ENCODE assay signal across 8 mouse cellular contexts in genomic region chr1:36683810-36684467, GRCm38 (mm10). TPM values are rescaled to one million over a fixed set of nuclear protein-coding genes. Genes with fewer than 3 reads are reported as not detected.
A peak's percentile ranks its signal among the peaks of the same experiment; 100 is the strongest.
DNase-seq lines count a peak whose midpoint lies in the region; ATAC-seq and TF ChIP-seq lines count a peak whose summit lies in the region.

No protein-coding gene starts in this region.

- ATAC-seq in forebrain, embryonic 11.5 days (replicated peaks; ENCODE audit: low FRiP score): 0 out of 2 replicates have a peak, but pooled peaks have one; percentile 30

- H3K27ac ChIP-seq in forebrain, embryonic 11.5 days (ENCODE audit: low read depth, low read length): no peak overlapping the region
- H3K27ac ChIP-seq in olfactory bulb, adult 2 months (ENCODE audit: insufficient read depth, low read depth, low read length): no peak overlapping the region

- TF ChIP-seq POLR2A in lung, adult 2 months (IDR thresholded peaks at IDR 0.05; ENCODE audit: borderline replicate concordance, extremely low read depth, low read depth, low read length): no peak
- TF ChIP-seq POLR2A in olfactory bulb, adult 2 months (IDR thresholded peaks at IDR 0.05; ENCODE audit: insufficient read depth, low read depth, low read length): no peak

- TF ChIP-seq CTCF in E14TG2a.4 (conservative IDR thresholded peaks at IDR 0.05; ENCODE audit: low read length): peak; percentile 56
- TF ChIP-seq CTCF in lung, adult 2 months (IDR thresholded peaks at IDR 0.05; ENCODE audit: insufficient read depth, low read length): peak; percentile 88
- peak; percentile 63 for TF ChIP-seq CTCF in olfactory bulb, adult 2 months (IDR thresholded peaks at IDR 0.05; ENCODE audit: insufficient read depth, low read depth, low read length)

- H3K27me3 ChIP-seq in E14TG2a.4 (ENCODE audit: insufficient read depth, low read length): peaks cover 6% of the 10 kb centered on the region
- no peaks in the 10 kb centered on the region for H3K27me3 ChIP-seq in forebrain, embryonic 11.5 days (ENCODE audit: control insufficient read depth, insufficient read depth, low read length)

- WGBS in forebrain, embryonic 11.5 days: 13% methylated on average over 13 of the region's 13 CpGs
- 7% methylated on average over 13 of the region's 13 CpGs for WGBS in lung, adult 2 months
- WGBS in olfactory bulb, adult 2 months: 6% methylated on average over 13 of the region's 13 CpGs

- no peak overlapping the region for H3K9ac ChIP-seq in forebrain, embryonic 11.5 days (ENCODE audit: low read length)

- H3K36me3 ChIP-seq in E14TG2a.4 (ENCODE audit: insufficient read depth, low read length): peaks cover 11% of the 10 kb centered on the region
- H3K36me3 ChIP-seq in forebrain, embryonic 11.5 days (ENCODE audit: control insufficient read depth, insufficient read depth, low read length): no peaks in the 10 kb centered on the region

- peak overlapping the region; percentile 26; the same call in 1 of the 2 replicates for H3K4me3 ChIP-seq in E14TG2a.4 (replicated peaks; ENCODE audit: low read length)
- H3K4me3 ChIP-seq in forebrain, embryonic 11.5 days (ENCODE audit: low read depth, low read length): no peak overlapping the region
- no peak overlapping the region for H3K4me3 ChIP-seq in lung, adult 2 months (replicated peaks; ENCODE audit: extremely low read depth, low read depth, low read length)
- no peak overlapping the region for H3K4me3 ChIP-seq in olfactory bulb, adult 2 months (ENCODE audit: insufficient read depth, low read depth, low read length)

- no peak overlapping the region for H3K4me2 ChIP-seq in forebrain, embryonic 11.5 days (ENCODE audit: low read depth, low read length, severe bottlenecking)

- DNase-seq in c-Kit-positive CD71-negative TER-119-negative erythroid progenitor cells, embryonic 14.5 days (ENCODE audit: low read depth): peak; percentile 63
- DNase-seq in forebrain, embryonic 11.5 days (ENCODE audit: low spot score): peak; percentile 79
- peak; percentile 56 for DNase-seq in heart, postnatal 25 days (ENCODE audit: low spot score)
- DNase-seq in layer of hippocampus, adult 18-20 months (ENCODE audit: low spot score in 2 of 2): peak; percentile 56 to 90
- DNase-seq in lung, adult 2 months: peak; percentile 64
- DNase-seq in testis, postnatal 14 days (ENCODE audit: low spot score): peak; percentile 73

- H3K9me3 ChIP-seq in E14TG2a.4 (ENCODE audit: low read length): no peaks in the 10 kb centered on the region
- no peaks in the 10 kb centered on the region for H3K9me3 ChIP-seq in forebrain, embryonic 11.5 days (ENCODE audit: control insufficient read depth, low read length)

- peaks cover 53% of the 10 kb centered on the region for H3K4me1 ChIP-seq in E14TG2a.4 (replicated peaks; ENCODE audit: low read depth, low read length)
- no peaks in the 10 kb centered on the region for H3K4me1 ChIP-seq in forebrain, embryonic 11.5 days (replicated peaks; ENCODE audit: control insufficient read depth, insufficient read depth, low read length)
- no peaks in the 10 kb centered on the region for H3K4me1 ChIP-seq in lung, adult 2 months (ENCODE audit: control insufficient read depth, insufficient read depth, low read length)
- H3K4me1 ChIP-seq in olfactory bulb, adult 2 months (ENCODE audit: control insufficient read depth, insufficient read depth, low read length): no peaks in the 10 kb centered on the region

- intact Hi-C loops in heart, postnatal 25 days (cut with DNase I): loop anchor here (2.0 to 5.0 kb wide), 2 partner anchors 47 to 135 kb away; no protein-coding TSS in a partner anchor

RNA-seq across cellular contexts. Expression of gene Fam178b, which starts 1.0 kb away (rescaled TPM):
- 0.43 TPM in 1 of 2 replicates, not detected in the other for polyA plus RNA-seq in forebrain, embryonic 11.5 days (2014; fragmentation: Nextera tagmentation; extraction: Ambion mirVana)
- total RNA-seq in heart, postnatal 25 days (2021): under 1 TPM in 1 of 2 experiments, not detected in 1; 0.83 TPM
- total RNA-seq in layer of hippocampus, adult 18-20 months (2021): not detected
- 11.2 and 13.9 TPM in 2 replicates for polyA plus RNA-seq in lung, adult 2 months (2012; rRNA removed)
- not detected in 2 replicates for polyA plus RNA-seq in olfactory bulb, adult 2 months (2012; ENCODE audit: insufficient read depth, insufficient read length, low replicate concordance, missing spikeins)

RNA-seq across cellular contexts. Expression of gene Cox5b, which starts 7.3 kb away (rescaled TPM):
- polyA plus RNA-seq in forebrain, embryonic 11.5 days (2014; fragmentation: Nextera tagmentation; extraction: Ambion mirVana): 437 and 453 TPM in 2 replicates
- 1,000 to 10,000 TPM; 2,198 to 2,230 TPM for total RNA-seq in heart, postnatal 25 days (2021)
- 100 to 1,000 TPM; 678 to 718 TPM for total RNA-seq in layer of hippocampus, adult 18-20 months (2021)
- polyA plus RNA-seq in lung, adult 2 months (2012; rRNA removed): 249 and 279 TPM in 2 replicates
- not detected in 2 replicates for polyA plus RNA-seq in olfactory bulb, adult 2 months (2012; ENCODE audit: insufficient read depth, insufficient read length, low replicate concordance, missing spikeins)

RNA-seq across cellular contexts. Expression of gene 4933424G06Rik, which starts 26.0 kb away (rescaled TPM):
- 0.17 TPM in 1 of 2 replicates, not detected in the other for polyA plus RNA-seq in forebrain, embryonic 11.5 days (2014; fragmentation: Nextera tagmentation; extraction: Ambion mirVana)
- not detected for total RNA-seq in heart, postnatal 25 days (2021)
- not detected for total RNA-seq in layer of hippocampus, adult 18-20 months (2021)
- not detected in 2 replicates for polyA plus RNA-seq in lung, adult 2 months (2012; rRNA removed)
- polyA plus RNA-seq in olfactory bulb, adult 2 months (2012; ENCODE audit: insufficient read depth, insufficient read length, low replicate concordance, missing spikeins): not detected in 2 replicates

RNA-seq across cellular contexts. Expression of gene Actr1b, which starts 30.3 kb away (rescaled TPM):
- polyA plus RNA-seq in forebrain, embryonic 11.5 days (2014; fragmentation: Nextera tagmentation; extraction: Ambion mirVana): 104 and 113 TPM in 2 replicates
- total RNA-seq in heart, postnatal 25 days (2021): 100 to 1,000 TPM; 104 to 107 TPM
- total RNA-seq in layer of hippocampus, adult 18-20 months (2021): 100 to 1,000 TPM; 258 to 284 TPM
- polyA plus RNA-seq in lung, adult 2 months (2012; rRNA removed): 107 and 111 TPM in 2 replicates
- not detected in 2 replicates for polyA plus RNA-seq in olfactory bulb, adult 2 months (2012; ENCODE audit: insufficient read depth, insufficient read length, low replicate concordance, missing spikeins)
